Mouse (Mus musculus): Measurements from ENCODE around the gene Mrpl22.

GRCm38 (mm10) chr11:58165072-58165471, 6.4 kb upstream of the Mrpl22 start:
- TF ChIP-seq POLR2A (IDR thresholded peaks at IDR 0.05; ENCODE audit: insufficient read depth, low read depth, low read length) (no peak), CTCF (IDR thresholded peaks at IDR 0.05; ENCODE audit: insufficient read depth, low read depth, low read length) (no peak)

Data from olfactory bulb, adult 2 months (tissue).